ENCODE assay signal across 36 mouse cellular contexts in genomic region chr11:40561400-40561799, GRCm38 (mm10).
"Had no signal": no experiment of that assay in that cellular context is flagged by ENCODE, and none has a peak within 500 bp of the region (broad histone marks: within the 10 kb centered on the region; RNA-seq: fewer than 3 reads in every experiment).

No protein-coding gene starts in this region.

- H3K9ac ChIP-seq: heart, embryonic 12.5 days; heart, embryonic 13.5 days; heart, embryonic 15.5 days; hindbrain, embryonic 12.5 days; hindbrain, embryonic 13.5 days; hindbrain, embryonic 14.5 days; hindbrain, embryonic 15.5 days; intestine, embryonic 15.5 days; kidney, embryonic 15.5 days had no signal

- H3K4me3 ChIP-seq: heart, adult 2 months; heart, embryonic 10.5 days; heart, embryonic 12.5 days; heart, embryonic 13.5 days; heart, embryonic 15.5 days; hindbrain, embryonic 10.5 days; hindbrain, embryonic 12.5 days; hindbrain, embryonic 13.5 days; hindbrain, embryonic 15.5 days; intestine, embryonic 15.5 days; kidney, embryonic 15.5 days had no signal

- H3K27ac ChIP-seq: heart, adult 2 months; heart, embryonic 10.5 days; heart, embryonic 13.5 days; heart, embryonic 15.5 days; hindbrain, embryonic 10.5 days; hindbrain, embryonic 12.5 days; hindbrain, embryonic 13.5 days; hindbrain, embryonic 14.5 days; hindbrain, embryonic 15.5 days; hindbrain, postnatal 0 days; intestine, embryonic 15.5 days; kidney, embryonic 15.5 days; kidney, postnatal 0 days had no signal

- H3K9me3 ChIP-seq: heart, embryonic 10.5 days; heart, embryonic 12.5 days; heart, embryonic 13.5 days; heart, embryonic 15.5 days; hindbrain, embryonic 10.5 days; hindbrain, embryonic 12.5 days; hindbrain, embryonic 13.5 days; hindbrain, embryonic 15.5 days; intestine, embryonic 15.5 days; kidney, embryonic 15.5 days had no signal

- DNase-seq: heart, adult 18-20 months; heart, adult 2 months; heart, postnatal 10 days; heart, postnatal 14 days; heart, postnatal 36 days; heart, postnatal 4 days; kidney, adult 11 months; kidney, adult 18-20 months; kidney, adult 2 months; kidney, adult 8-10 months; kidney, adult 9 months; kidney, postnatal 10 days; kidney, postnatal 14 days; kidney, postnatal 25 days; kidney, postnatal 36 days; kidney, postnatal 4 days; layer of hippocampus, adult 9-11 months; layer of hippocampus, postnatal 36 days had no signal

- ATAC-seq: hindbrain, embryonic 16.5 days; hindbrain, postnatal 0 days; inflammation-experienced regulatory T-cells, adult 6 months; intestine, embryonic 15.5 days; intestine, embryonic 16.5 days; intestine, postnatal 0 days had no signal

- H3K4me1 ChIP-seq: heart, embryonic 10.5 days; heart, embryonic 12.5 days; heart, embryonic 13.5 days; heart, embryonic 15.5 days; hindbrain, embryonic 10.5 days; hindbrain, embryonic 12.5 days; hindbrain, embryonic 15.5 days; intestine, embryonic 15.5 days; kidney, embryonic 15.5 days had no signal

- H3K27me3 ChIP-seq: heart, embryonic 12.5 days; heart, embryonic 13.5 days; heart, embryonic 15.5 days; hindbrain, embryonic 12.5 days; hindbrain, embryonic 13.5 days; hindbrain, embryonic 15.5 days; intestine, embryonic 15.5 days; kidney, embryonic 15.5 days had no signal

- H3K4me2 ChIP-seq: heart, embryonic 11.5 days; heart, embryonic 12.5 days; heart, embryonic 13.5 days; heart, embryonic 15.5 days; hindbrain, embryonic 12.5 days; hindbrain, embryonic 13.5 days; hindbrain, embryonic 14.5 days; hindbrain, embryonic 15.5 days; intestine, embryonic 15.5 days; kidney, embryonic 15.5 days had no signal

- H3K36me3 ChIP-seq: heart, embryonic 10.5 days; heart, embryonic 12.5 days; heart, embryonic 13.5 days; heart, embryonic 15.5 days; hindbrain, embryonic 10.5 days; hindbrain, embryonic 12.5 days; hindbrain, embryonic 13.5 days; hindbrain, embryonic 15.5 days; intestine, embryonic 15.5 days; kidney, embryonic 15.5 days had no signal
